Mouse (Mus musculus) right cerebral cortex, postnatal 36 days (tissue): ENCODE data around the gene Slco4a1.

Source experiments
- DNase-seq, 2 experiments: peaks; one replicate each; pipeline ENCODE4 v3.0.0; 2022; ENCODE audit warnings: low spot score in 2 of 2, mixed read lengths in 1 of 2

The Slco4a1 gene

DNA sequence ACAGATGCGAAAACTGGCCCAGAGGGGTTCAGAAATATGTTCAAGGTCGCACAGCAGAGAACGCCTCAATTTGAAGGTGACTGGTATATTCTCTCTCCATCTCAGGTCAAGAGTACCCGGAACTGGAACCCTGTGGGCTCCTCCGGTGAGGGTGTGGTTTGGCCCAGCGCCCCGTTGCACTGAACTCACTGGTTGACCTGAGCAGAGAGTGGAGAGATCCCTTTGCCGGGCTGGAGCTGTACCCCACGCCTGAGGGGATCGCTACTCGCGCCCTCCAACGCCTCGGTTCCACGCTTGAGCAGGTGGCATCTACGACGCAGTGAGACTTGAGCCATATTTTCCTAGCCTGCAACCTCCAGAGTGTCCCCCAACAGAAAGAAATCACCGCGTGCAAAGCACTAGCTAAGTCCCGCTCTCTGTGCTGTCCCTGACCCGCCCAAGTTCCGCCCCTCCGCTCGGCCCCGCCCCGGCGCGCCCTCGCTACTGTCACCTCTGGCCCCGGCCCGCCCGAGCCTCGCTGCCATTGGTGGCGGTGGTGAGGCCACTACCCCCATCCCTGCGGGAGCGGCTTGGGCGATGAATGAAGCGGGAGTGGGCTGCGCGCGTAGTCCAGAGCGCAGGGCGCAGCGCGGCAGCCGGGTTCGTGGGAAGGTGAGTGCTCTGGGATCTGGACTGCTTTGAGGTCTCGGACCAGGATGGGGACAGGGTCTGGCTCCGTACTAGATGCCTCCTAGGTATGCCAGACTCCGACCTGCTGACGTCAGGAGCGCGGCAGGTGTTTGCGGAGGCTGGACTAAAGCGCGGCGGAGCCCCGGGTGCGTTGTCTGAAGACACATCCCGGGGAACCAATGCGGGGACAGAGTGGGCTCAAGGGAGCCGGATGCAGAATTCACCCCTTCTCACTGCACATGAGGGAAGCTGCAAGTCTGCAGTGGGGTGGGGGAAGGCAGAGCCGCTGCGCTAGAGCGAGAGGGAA, at the start of gene Slco4a1:
TSS of gene Slco4a1 (plus strand) at position 523 of the 976 bp plus-strand sequence.
- peak; percentile 33 to 50 for DNase-seq

DNA sequence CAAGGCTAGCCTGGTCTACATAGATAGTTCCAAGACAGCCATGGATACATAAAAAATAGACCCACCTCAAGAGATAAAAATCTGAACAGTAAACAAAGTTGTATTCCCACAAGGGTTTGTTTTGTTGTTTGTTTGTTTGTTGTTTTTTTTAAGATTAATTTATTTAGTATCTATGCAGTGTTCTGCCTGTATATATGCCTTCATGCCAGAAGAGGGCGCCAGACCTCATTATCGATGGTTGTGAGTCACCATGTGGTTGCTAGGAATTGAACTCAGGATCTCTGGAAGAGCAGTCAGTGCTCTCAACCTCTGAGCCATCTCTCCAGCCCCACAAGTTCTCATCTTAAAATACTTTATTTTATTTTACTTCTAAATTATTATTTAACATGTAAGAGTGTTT, 47.6 kb upstream of the Slco4a1 start:
- no peak for DNase-seq

DNA sequence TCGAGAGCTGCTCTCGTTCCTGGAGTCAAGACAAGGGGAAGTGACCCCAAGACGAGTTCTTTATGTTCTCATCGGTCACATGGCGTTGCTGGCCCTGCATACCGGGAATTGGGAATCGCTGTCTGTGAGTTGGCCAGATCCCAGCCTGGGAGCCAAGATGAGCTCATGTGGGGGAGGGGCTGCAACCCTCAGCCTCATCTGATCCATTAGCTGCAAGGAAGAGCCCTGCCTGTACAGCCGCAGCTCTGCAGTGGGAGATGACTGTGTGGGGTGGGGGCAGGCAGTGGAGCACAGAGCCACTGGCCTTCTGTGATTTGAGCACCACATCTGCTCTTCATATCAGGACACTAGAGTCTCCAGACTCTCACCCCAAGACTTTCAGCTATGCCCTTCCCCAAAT, 45.6 kb upstream of the Slco4a1 start:
- DNase-seq, result no peak

DNA sequence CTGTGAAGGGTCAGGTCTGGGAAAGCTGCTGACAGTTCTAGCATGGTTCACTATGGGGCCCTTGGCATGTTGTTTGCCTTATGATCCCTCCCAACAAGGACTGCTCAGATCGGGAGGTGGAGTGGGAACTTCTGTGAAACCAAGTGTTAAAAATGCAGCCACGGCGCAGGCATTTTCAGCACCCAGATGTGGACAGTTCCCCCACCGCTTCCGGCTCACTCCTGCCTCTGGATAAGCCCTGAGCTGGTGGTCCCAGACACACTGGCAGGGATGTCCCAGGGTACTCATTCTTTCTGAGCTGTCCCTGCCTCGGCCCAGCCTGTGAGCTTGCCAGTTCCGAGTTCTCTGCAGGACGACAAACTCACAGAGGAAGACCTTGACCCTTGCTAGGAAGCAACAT, 45.0 kb upstream of the Slco4a1 start:
- no peak for DNase-seq

DNA sequence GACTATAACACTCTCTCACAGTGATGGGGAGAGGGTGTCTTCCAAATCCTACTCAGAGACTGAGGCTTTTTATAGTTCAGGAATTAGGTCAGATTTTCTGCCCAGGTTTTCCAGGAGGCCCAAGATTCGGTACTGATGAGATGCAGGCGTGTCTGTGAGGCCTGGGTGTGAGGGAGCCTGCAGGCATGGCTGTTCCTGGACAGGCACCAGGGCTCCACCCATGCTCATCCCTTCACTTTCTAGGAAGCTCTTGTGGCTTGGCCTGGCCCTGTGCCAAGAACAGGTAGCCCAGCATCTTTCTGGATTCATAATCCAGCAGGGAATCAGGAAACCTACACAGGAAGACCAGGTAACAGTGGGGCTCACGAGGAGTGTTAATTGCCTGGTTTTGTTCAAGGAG, 40.4 kb upstream of the Slco4a1 start:
- no peak for DNase-seq

DNA sequence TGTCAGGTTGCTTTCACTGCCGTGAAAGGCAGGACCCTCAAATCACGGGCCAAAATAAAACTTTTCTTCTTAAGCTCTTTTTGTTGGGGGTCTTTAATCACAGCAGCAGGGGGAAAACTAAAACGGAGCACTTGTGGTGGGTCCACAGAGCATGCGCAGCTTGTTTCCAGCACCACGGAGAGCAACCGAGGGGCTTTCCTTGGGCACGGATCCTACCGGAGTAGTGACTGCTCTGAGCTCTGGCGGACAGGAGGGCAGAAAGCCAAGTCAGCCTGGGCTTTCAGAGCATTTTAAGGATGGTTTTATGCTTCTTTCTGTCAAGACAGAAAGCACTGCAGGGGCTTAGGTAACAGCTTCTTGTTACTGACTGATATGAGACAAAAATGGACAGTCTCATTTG, 38.3 kb upstream of the Slco4a1 start:
- DNase-seq, result no peak

DNA sequence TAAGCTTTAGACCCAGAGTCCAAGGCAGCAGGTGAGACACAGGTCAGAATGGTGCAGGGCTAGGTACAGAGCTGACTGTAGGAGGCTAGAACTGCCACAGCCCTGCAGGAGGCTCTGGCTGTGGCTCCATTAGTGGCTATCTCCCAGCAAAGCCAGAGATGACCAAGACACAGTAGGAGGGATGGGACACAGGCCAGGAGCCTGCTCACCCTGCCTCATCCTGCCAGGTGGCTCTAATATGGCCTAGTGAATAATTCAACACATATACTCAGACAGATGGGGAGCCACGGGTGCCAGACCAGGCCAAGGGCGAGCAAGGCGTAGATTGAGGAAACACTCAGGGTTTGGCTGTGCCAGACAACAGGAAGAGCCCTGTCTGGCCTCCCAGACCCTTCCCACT, 35.4 kb upstream of the Slco4a1 start:
- DNase-seq, result no peak

DNA sequence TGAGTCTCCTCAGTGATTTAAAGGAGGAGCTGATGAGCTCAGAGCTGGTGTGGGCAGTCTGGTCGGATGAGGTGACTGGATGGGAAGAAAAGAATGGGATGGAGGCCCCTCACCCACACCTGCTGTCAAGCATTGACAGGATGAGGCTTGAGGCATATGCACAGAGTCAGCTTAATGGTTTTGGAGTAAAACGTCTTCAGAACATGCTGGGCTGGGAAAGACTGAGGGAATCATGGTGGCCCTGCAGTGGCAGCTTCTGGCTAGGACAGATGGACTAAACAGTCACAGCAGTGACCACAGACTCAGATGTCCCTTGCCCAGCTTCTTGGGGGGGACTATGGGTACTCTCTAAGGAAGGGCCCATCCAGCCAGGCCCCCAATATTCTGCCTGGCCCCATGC, 30.9 kb upstream of the Slco4a1 start:
- no peak for DNase-seq

DNA sequence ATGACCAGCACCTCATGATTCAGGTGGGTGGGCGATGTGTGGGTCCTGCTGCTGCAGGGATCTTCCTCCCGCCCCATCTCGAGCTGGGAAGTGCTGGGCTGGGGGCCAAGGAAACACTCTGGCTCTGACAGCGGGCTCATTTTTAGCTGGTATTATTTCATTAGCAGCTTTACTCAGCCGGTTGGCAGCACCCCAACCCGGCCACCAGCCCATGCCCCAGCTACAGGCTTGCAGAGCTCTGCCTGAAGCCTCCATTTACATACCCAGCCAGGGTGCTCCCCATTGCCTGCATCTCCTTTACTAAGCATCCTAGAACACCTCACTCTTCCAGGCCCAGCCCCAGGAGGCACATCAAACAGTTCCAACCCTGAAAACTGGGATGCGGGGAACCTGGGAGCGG, 29.0 kb upstream of the Slco4a1 start:
- peak; percentile 54 to 56 for DNase-seq

DNA sequence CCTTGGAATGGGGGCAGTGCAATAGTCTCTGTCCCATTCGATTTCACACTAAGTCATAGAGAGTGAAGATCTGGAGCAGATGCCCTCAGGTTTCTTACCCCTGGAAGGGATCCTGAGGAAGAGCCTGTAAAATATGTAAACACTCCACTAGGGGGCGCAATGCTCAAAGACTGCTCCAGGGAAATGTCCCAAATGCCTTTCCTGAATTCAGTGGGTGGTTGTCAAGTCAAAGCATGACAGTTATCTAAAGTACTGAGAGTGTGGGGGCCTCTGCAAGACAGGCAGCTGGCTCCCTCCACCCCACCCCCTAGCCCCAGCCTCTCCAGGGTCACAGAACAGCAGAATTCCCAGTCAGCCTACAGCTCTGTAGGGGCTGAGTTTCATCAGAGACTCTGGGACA, 27.7 kb upstream of the Slco4a1 start:
- no peak for DNase-seq

DNA sequence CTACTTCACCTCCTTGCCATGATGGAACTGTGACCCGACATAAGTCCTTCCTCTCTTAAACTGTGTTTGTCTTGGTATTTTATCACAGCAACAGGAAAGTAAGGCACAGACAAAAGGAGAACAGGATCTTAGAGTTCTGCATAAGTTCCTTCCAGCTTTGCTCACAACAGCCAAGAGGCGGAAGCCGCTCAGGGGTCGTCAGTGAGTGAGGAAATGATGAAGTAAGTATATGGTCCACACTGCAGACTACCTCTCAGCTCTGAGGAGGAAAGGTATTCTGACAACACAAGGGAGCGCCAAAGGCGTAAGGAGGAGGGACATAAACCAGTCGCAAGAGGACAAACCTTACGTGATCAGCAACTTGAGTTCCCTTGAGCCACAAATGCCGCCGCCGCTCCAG, 25.4 kb upstream of the Slco4a1 start:
- no peak for DNase-seq

DNA sequence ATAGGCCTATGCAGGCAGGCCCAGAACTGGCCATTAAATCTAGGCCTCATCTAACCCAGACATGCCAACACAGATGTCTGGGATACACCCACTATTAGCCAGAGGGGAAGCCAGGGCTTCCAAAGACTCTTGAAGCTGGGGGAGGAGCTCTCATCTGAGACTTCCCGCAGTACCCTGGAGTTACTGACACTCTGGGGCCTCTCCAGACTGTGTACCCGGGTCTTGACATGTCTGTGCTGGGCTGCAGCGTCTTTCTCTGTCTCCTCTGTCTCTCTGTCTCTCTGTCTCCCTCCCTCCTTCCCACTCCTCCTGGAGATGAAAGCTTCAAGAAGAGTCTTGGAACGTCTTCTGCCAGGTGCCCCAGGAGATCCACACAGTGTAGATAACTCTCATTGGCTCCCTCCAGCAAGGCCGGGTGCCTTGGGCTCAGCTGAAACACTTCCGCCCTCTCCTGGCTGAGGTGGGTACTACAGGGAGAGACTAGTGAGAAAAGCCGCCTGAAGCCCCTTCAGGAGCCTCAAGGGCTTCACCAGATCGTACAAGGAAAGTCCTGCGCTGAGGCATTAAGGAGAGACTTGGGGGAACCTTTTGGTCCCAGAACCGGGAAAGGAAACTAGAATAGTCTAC, 23.9 kb upstream of the Slco4a1 start:
- DNase-seq, result peak; percentile 44 to 55

DNA sequence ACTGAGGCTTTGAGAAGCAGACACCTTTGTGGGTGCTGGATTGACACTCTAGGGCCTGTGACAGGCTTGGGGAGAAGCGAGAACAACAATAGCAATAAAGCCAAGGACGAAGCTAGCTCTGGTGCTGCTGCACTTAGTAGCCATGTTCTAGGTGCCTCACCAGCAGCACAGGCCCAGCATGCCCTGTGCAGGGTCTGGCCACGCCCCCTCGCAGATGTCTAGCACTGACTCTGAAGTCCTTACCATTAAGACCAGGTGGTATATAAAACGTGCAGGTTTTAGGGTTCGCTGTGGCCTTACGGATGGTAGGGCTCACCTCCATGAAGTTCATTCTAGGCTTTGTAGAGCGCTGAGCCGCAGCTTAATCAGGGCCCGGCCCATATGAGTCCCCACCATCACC, 23.3 kb upstream of the Slco4a1 start:
- no peak for DNase-seq

DNA sequence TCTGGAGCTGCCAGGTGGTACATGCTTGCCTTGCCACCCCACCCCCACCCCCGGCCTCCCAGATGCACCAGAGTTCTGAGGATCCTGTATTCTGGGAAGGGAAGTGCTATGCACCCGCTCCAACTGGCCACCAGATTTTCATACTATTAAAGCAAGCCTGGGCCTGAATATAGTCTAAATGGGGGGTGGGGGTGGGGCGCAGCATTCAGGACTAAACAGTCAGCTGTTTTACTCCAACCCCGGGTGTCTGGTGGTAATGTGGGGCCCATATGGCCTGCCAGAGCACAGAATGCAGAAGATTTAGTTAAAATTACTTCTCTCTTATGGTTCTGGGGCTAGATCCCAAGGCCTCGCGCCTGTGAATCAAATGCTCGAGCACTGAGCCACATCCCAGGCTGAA, 22.7 kb upstream of the Slco4a1 start:
- DNase-seq, result no peak

DNA sequence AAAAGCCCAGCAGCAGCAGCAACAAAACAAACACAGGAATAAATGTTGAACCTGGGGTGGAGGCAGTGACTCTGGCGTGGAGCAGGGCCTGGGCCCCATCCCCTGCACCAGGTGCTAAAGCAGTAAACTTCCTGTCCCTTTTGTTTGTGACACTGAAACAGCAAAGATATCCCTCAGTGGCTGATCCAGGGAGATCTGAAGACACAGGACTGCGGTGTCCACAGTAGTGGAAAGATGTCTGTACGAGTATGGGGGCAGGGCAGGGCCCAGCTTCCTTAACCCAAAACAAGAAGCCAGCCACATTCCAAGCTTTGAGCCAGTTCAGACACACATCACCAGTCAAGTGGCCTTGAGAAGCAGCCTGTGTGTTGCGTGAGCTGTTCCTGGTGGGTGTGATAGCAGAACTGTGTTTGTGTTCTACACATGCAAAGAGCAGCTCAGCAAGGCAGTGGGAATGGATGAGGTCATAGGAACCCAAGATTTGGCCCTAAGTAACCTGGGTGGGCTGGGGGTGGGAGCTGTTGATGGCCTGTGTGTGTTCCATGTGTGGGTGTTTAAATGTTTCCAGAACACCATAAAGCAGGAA, 20.6 kb upstream of the Slco4a1 start:
- DNase-seq, result no peak

DNA sequence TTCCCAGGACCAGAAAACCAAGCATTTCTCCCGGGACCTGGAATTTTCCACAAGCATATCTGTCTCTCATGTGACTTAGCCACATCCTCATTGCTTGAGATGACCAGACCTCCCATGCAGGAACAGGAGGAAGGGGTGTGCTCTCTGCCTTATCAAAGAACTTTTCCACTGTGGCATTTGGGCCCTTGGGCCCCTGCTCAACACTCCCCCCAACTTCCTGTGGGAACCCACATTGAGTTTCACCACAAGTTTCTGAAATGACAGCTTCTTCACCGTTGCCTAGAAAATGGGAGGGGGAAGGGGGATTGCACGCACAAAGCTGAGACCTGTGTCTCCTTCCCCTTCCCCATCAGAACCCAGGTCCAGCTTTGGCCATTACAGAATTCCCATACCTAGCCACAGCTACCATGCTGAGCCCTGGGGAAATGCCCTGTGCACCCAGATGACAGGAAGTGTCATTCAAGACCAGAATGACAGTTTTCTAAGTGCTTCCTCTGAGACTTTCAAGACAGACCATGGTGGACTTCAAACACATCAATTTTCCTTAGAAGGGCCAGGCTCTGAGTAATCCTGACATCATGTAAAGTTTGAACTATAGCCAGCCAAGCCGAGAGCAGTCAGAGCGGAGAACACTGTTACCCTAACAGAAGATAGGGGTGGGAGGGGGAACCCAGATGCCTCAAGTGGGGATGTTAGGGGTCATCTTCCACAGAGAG, 18.7 kb upstream of the Slco4a1 start:
- no peak for DNase-seq

DNA sequence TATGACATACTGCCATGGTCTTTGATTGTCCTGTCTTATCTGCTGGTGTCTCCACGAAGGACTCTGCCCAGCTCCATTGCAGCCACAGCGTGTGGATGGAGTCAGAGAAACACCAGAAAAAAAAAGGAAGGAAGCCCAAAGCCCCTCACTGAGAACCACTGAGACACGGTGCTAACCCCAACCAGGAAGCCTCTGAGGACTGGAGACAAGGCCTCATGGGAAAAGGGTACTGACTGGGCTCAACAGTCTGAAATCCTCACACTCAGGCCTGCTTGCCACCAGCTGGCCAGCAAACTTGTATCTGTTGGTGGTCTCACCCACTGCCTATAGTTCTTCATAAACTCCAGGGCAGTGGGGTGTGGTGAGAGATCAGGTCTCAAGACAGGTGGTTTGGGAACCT, 16.3 kb upstream of the Slco4a1 start:
- DNase-seq, result no peak

DNA sequence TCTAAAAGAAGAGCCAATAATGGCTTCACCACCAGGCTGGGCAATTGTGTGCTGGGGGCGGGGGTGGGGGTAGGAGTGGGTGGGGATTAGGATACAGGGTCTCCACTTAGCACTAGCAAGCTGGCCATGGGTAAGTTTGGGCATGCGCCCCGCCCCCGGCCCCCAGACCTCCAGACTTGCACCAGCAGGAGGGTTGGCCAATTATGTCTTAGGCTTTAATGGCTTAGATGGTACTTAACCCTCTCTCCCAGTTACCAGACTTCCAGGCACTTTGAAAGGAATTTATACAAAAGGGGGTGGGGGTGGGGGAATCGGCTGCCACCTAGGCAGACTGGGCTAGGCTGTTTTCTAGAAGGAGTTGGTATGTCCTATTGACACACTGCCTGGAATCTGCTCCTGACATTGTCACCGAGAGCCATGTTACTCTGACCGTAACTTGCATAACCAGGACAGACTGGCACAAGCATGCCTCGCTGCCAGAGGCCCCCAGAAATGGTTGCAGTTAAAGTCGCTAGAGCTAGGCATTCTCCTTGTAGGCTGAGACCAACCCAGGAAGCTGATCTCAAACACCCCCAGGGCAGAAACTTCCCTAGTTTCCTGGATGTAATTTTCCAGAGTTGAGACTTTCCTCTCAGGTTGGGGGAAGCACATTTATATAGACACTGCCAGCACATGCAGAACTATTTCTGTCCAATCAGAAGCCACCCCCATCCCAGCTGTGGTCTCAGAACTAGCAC, 15.3 kb upstream of the Slco4a1 start:
- no peak for DNase-seq

DNA sequence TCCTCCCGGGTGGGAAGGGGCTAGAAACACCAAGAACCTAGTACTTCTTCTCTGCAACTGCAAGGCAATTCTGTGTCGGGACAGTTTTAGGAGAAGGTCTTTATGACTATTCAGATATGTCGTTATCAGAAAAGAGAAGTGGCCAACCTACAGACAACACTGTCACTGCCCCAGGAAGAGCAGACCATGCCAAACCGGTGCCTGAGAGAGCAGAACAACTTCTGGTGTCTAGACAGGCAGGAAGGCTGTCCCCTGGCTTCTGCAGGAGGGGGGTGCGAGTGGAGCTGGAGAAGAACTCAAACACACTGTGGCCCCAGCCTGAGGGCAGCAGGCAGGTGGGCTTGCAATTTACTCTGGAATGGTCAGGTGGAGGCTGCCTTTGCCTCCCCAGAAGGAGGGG, 14.0 kb upstream of the Slco4a1 start:
- no peak for DNase-seq

DNA sequence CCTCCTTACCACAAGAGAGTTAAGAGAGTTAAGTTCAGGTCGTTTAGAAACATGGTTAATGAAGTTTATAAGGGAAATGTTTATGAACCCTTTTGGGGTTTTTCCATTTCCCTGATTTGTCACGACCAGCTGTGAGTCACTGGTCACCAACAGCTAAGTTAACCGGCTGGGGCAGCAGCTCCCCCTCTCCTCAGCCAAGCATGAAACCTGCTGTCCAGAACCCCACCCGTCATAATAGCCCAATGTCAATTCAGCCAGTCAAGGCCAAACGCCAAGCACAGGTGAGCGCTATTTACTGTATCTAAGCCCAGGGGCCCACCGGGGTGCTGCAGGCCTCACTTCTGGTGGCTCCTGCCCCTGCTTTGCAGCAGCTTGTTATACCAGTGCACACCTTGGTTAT, 12.2 kb upstream of the Slco4a1 start:
- no peak for DNase-seq

DNA sequence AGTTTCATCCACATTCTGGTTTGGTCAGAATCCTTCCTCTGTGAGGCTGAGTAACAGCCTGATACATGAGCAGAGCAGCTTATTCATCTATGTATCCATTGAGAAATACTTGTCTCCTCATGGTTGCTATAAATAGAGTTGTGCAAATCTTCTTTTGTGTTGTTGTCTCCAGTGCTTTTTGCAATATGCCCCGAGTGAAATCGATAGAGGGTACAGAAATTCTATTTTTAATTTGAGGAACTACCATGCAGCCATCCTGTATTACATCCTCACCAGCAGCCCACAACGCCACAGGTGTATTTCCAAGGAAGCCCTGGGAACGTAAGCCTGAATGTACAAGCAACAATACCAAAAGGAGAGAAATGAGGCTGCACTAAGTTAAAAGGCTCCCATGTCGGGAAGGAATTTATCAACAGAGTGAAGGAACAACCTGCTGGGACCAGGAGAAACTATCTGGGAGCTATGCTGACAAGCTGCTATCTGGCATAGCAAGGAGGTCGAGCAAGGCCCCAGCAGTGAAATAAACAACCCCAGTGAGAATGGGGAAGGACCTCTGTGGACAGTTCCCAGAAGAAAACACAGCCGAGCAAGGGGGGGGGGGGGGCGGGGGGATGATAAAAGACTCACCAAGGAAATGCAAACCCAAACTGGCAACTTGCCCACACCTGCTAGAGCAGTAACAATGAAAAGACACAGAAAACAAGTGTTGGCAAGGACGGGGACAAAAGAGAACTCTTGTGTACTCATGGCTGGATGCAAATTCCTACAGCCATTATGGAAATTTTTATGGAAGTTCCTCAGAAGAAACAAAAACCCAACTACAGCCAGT, 10.9 kb upstream of the Slco4a1 start:
- no peak for DNase-seq
